Mouse (Mus musculus) ES-E14 (cell line): ENCODE measurements around the gene Fkbp4. TPM values are rescaled to one million over a fixed set of nuclear protein-coding genes. Genes with fewer than 3 reads are reported as not detected.
A peak's percentile ranks its signal among the peaks of the same experiment; 100 is the strongest.

Experiments
- DNase-seq: peaks from one replicate; pipeline ENCODE4 v3.0.0-alpha.2; 2013; ENCODE audit warnings: low read depth, low spot score
- H3K27ac ChIP-seq: 2 replicates; pipeline ENCODE4 v1.5.1; 2012; ENCODE audit warnings: low read depth, mild to moderate bottlenecking, low read length, moderate library complexity, mixed read lengths; ENCODE audit not compliant: poor library complexity, insufficient read depth, severe bottlenecking
- H3K36me3 ChIP-seq: 2 replicates; pipeline ENCODE4 v1.6.1; 2012; ENCODE audit warnings: mild to moderate bottlenecking, low read length, moderate library complexity, mixed read lengths; ENCODE audit not compliant: control insufficient read depth, poor library complexity, insufficient read depth, severe bottlenecking
- H3K4me1 ChIP-seq, 2 experiments: fragments of 150-350 bp in 1 of 2; sonication (generic) in 1 of 2; 2 replicates each; pipeline ENCODE4 v1.6.1; 2012; ENCODE audit warnings: low read length in 2 of 2, mild to moderate bottlenecking in 1 of 2, mixed read lengths in 1 of 2; ENCODE audit not compliant: control insufficient read depth in 2 of 2, insufficient read depth in 2 of 2, poor library complexity in 1 of 2
- H3K4me3 ChIP-seq, 2 experiments: fragments of 150-350 bp in 1 of 2; sonication (generic) in 1 of 2; 2 replicates each; pipeline ENCODE4 v1.5.1; 2012; ENCODE audit warnings: low read length in 2 of 2, low read depth in 1 of 2, mild to moderate bottlenecking in 1 of 2, mixed read lengths in 1 of 2; ENCODE audit not compliant: insufficient read depth in 1 of 2, poor library complexity in 1 of 2, severe bottlenecking in 1 of 2
- H3K9ac ChIP-seq: 2 replicates; pipeline ENCODE4 v1.6.1; 2012; ENCODE audit warnings: low read depth, mild to moderate bottlenecking, low read length, mixed read lengths; ENCODE audit not compliant: poor library complexity, insufficient read depth, severe bottlenecking
- H3K9me3 ChIP-seq: fragments of 150-350 bp; sonication (generic); 2 replicates; pipeline ENCODE4 v1.6.1; 2012; ENCODE audit warnings: low read depth, mild to moderate bottlenecking, low read length; ENCODE audit not compliant: control insufficient read depth, insufficient read depth
- CHD2 ChIP-seq: IDR thresholded peaks from 2 replicates; pipeline ENCODE4 v1.6.1; 2014; ENCODE audit warnings: mild to moderate bottlenecking, low read depth, low read length, inconsistent platforms
- HCFC1 ChIP-seq: IDR thresholded peaks from 2 replicates; pipeline ENCODE4 v1.6.1; 2012; ENCODE audit warnings: low read length, inconsistent platforms, borderline replicate concordance; ENCODE audit not compliant: insufficient read depth
- MAFK ChIP-seq: IDR thresholded peaks from 2 replicates; pipeline ENCODE4 v1.6.1; 2014; ENCODE audit warnings: mild to moderate bottlenecking, low read depth, low read length, inconsistent platforms; ENCODE audit not compliant: insufficient read depth
- ZC3H11A ChIP-seq: IDR thresholded peaks from 2 replicates; pipeline ENCODE4 v1.6.1; 2012; ENCODE audit warnings: low read depth, mild to moderate bottlenecking, inconsistent platforms, low read length, borderline replicate concordance
- ZNF384 ChIP-seq: IDR thresholded peaks from 2 replicates; pipeline ENCODE4 v1.6.1; 2012; ENCODE audit warnings: low read depth, low read length, inconsistent platforms
- in situ Hi-C, 2 experiments: fragments of 600-800 bp; cut with MboI; formaldehyde crosslinking; loops; one replicate each; pipeline ENCODE4 v1.15.1; 2025; ENCODE audit warnings: low sequenced_read_pairs in 2 of 2, inconsistent platforms in 1 of 2; ENCODE audit not compliant: unreplicated experiment in 2 of 2
- total RNA-seq: library from RNA; depleted of rRNA; stranded (reverse); fragments of 300-350 nt; gene quantifications from 2 replicates; pipeline ENCODE4 v1.2.3, GENCODE M21; 2012

Fkbp4 gene
- total RNA-seq, 1 experiment, result 396 TPM

GRCm38 (mm10) chr6:128427571-128427970 is 10.9 kb downstream of the Fkbp4 start:
- Histone ChIP-seq H3K27ac (no peak overlapping the region), H3K9ac (no peak overlapping the region), H3K4me3 (no peak overlapping the region), H3K4me1 (peaks cover 10 to 14% of the 10 kb centered on the region in 2 experiments; a peak in 3 of 4 replicates), H3K36me3 (peaks cover 29% of the 10 kb centered on the region), H3K9me3 (no peaks in the 10 kb centered on the region)
- DNase-seq, result no peak
- TF ChIP-seq HCFC1 (no peak), ZC3H11A (no peak), CHD2 (no peak), MAFK (no peak), ZNF384 (no peak)
- in situ Hi-C loops, result no loop called here

GRCm38 (mm10) chr6:128425046-128425445 is 13.4 kb downstream of the Fkbp4 start:
- DNase-seq, result no peak
- H3K4me1 ChIP-seq, result peaks cover 4 to 6% of the 10 kb centered on the region in 2 experiments; a peak in 2 of 4 replicates
- H3K9ac ChIP-seq, result peak overlapping the region; percentile 55; the same call in 1 of the 2 replicates
- no peaks in the 10 kb centered on the region for H3K9me3 ChIP-seq
- TF ChIP-seq ZC3H11A, result no peak
- TF ChIP-seq HCFC1, result no peak
- no peak for TF ChIP-seq ZNF384
- no peak for TF ChIP-seq MAFK
- no peak for TF ChIP-seq CHD2
- in situ Hi-C loops, result no loop called here
- H3K27ac ChIP-seq, result peak overlapping the region; percentile 74
- H3K4me3 ChIP-seq, result peak overlapping the region in 1 of 2 experiments; percentile 88; a peak in 2 of 4 replicates
- peaks cover 10% of the 10 kb centered on the region for H3K36me3 ChIP-seq

- Histone ChIP-seq H3K9me3 (no peaks in the 10 kb centered on the region), H3K27ac (peak within 1 kb of the TSS; percentile 97), H3K4me1 (peaks cover 3 to 4% of the 10 kb centered on the region in 2 experiments; a peak in 1 of 4 replicates), H3K9ac (peak within 1 kb of the TSS; percentile 97), H3K36me3 (peaks cover 4% of the 10 kb centered on the region), H3K4me3 (peak within 1 kb of the TSS; percentile 82 to 88)
- peak; percentile 67; the same call in 1 of the 2 replicates for TF ChIP-seq MAFK
- TF ChIP-seq HCFC1, result peak; percentile 66; the same call in 1 of the 2 replicates
- no peak for TF ChIP-seq CHD2
- no peak for TF ChIP-seq ZNF384
- TF ChIP-seq ZC3H11A, result no peak
- in situ Hi-C loops, result no loop called here
- DNase-seq, result peak; percentile 92
These were observed 14.0 kb downstream of the Fkbp4 start, which contains the start of gene Itfg2 for GRCm38 (mm10) chr6:128424269-128425019. Gene Itfg2 (minus strand): TSS chr6:128424931.

- no peak for DNase-seq
- Histone ChIP-seq H3K4me1 (peaks cover 3 to 4% of the 10 kb centered on the region in 2 experiments; a peak in 1 of 4 replicates), H3K36me3 (peaks cover 3% of the 10 kb centered on the region; the same call in 1 of the 2 replicates), H3K9ac (peak overlapping the region; percentile 97), H3K9me3 (no peaks in the 10 kb centered on the region), H3K4me3 (peak overlapping the region; percentile 82 to 88), H3K27ac (peak overlapping the region; percentile 51; the same call in 1 of the 2 replicates)
- TF ChIP-seq ZC3H11A (no peak), MAFK (no peak), HCFC1 (no peak), CHD2 (no peak), ZNF384 (no peak)
- in situ Hi-C loops, result no loop called here
These were observed 14.8 kb downstream of the Fkbp4 start for GRCm38 (mm10) chr6:128423496-128424268.
